7 mouse cellular contexts compared by ENCODE assay signal in the genomic region with DNA sequence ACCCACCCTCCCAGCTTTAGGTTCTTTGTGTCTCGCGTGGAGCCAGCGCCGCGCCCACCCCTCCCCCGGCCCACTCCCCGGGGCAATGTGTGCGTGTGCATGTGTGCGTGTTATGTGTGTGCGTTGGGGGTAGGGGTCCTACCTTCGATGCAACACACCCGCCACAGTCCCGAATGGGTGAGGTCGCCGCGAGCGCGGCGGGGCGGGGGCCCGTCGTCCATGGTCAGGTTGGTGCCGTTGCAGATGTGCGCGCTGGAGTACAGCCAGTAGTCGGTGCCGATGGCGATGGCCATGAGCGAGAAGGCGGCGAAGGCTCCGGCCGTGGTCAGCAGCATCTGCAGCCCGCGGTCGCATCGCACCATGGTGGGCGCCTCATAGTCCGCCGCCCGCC. TPM values are rescaled to one million over a fixed set of nuclear protein-coding genes. Genes with fewer than 3 reads are reported as not detected.
DNase-seq lines count a peak whose midpoint lies in the region; ATAC-seq and TF ChIP-seq lines count a peak whose summit lies in the region.

No protein-coding gene starts in this region.

- H3K9me3 ChIP-seq in embryonic facial prominence, embryonic 14.5 days (ENCODE audit: control insufficient read depth, low read length): no peaks in the 10 kb centered on the region
- no peaks in the 10 kb centered on the region for H3K9me3 ChIP-seq in hindbrain, embryonic 15.5 days
- no peaks in the 10 kb centered on the region for H3K9me3 ChIP-seq in midbrain, embryonic 10.5 days (replicated peaks)

- TF ChIP-seq CTCF in lung, adult 2 months (IDR thresholded peaks at IDR 0.05; ENCODE audit: insufficient read depth, low read length): no peak

- H3K36me3 ChIP-seq in embryonic facial prominence, embryonic 14.5 days (ENCODE audit: control insufficient read depth, insufficient read depth, low read length): no peaks in the 10 kb centered on the region
- H3K36me3 ChIP-seq in hindbrain, embryonic 15.5 days: peaks cover 9% of the 10 kb centered on the region; the same call in 1 of the 2 replicates
- H3K36me3 ChIP-seq in midbrain, embryonic 10.5 days: peaks cover 15% of the 10 kb centered on the region

- ATAC-seq in embryonic facial prominence, embryonic 14.5 days (ENCODE audit: low read depth): peak; percentile 30
- peak; percentile 46 for ATAC-seq in hindbrain, embryonic 15.5 days (ENCODE audit: low FRiP score, low read depth)

- H3K4me2 ChIP-seq in embryonic facial prominence, embryonic 14.5 days (ENCODE audit: low read depth, low read length): peak overlapping the region; percentile 96
- H3K4me2 ChIP-seq in hindbrain, embryonic 15.5 days: peak overlapping the region; percentile 76

- H3K9ac ChIP-seq in embryonic facial prominence, embryonic 14.5 days (ENCODE audit: low read depth, low read length): peak overlapping the region; percentile 65
- H3K9ac ChIP-seq in hindbrain, embryonic 15.5 days: peak overlapping the region; percentile 87

- DNase-seq in lung, postnatal 14 days: peak; percentile 11
- DNase-seq in lung, adult 2 months: no peak
- no peak for DNase-seq in embryonic facial prominence, embryonic 14.5 days (ENCODE audit: low spot score)
- DNase-seq in midbrain, embryonic 10.5 days (ENCODE audit: low spot score): peak; percentile 72
- DNase-seq in thymus, postnatal 4 days: peak; percentile 59
- DNase-seq in layer of hippocampus, adult 18-20 months (ENCODE audit: low spot score in 2 of 2): no peak

- no peak for TF ChIP-seq POLR2A in lung, adult 2 months (IDR thresholded peaks at IDR 0.05; ENCODE audit: borderline replicate concordance, extremely low read depth, low read depth, low read length)

- 1% methylated on average over 38 of the region's 41 CpGs for WGBS in lung, adult 2 months
- 0% methylated on average over 19 of the region's 41 CpGs for WGBS in embryonic facial prominence, embryonic 14.5 days
- WGBS in hindbrain, embryonic 15.5 days: under 1% methylated on average over 29 of the region's 41 CpGs
- 1% methylated on average over 38 of the region's 41 CpGs for WGBS in midbrain, embryonic 10.5 days

- H3K27ac ChIP-seq in embryonic facial prominence, embryonic 14.5 days (replicated peaks; ENCODE audit: low read depth, low read length): peak overlapping the region; percentile 46; the same call in 1 of the 2 replicates
- peak overlapping the region; percentile 98 for H3K27ac ChIP-seq in hindbrain, embryonic 15.5 days (replicated peaks)
- H3K27ac ChIP-seq in midbrain, embryonic 10.5 days (replicated peaks): peak overlapping the region; percentile 96

- peaks cover 30% of the 10 kb centered on the region for H3K27me3 ChIP-seq in embryonic facial prominence, embryonic 14.5 days (replicated peaks; ENCODE audit: control insufficient read depth, insufficient read depth, low read length)
- H3K27me3 ChIP-seq in hindbrain, embryonic 15.5 days: no peaks in the 10 kb centered on the region
- H3K27me3 ChIP-seq in midbrain, embryonic 10.5 days (ENCODE audit: low read depth, poor library complexity, severe bottlenecking): peaks cover 75% of the 10 kb centered on the region

- 0 out of 2 replicates have a peak, but pooled peaks cover 2% of the 10 kb centered on the region for H3K4me1 ChIP-seq in lung, adult 2 months (ENCODE audit: control insufficient read depth, insufficient read depth, low read length)
- H3K4me1 ChIP-seq in embryonic facial prominence, embryonic 14.5 days (ENCODE audit: control insufficient read depth, insufficient read depth, low read length): peaks cover 8% of the 10 kb centered on the region; the same call in 1 of the 2 replicates
- peaks cover 59% of the 10 kb centered on the region for H3K4me1 ChIP-seq in hindbrain, embryonic 15.5 days (replicated peaks)
- peaks cover 65% of the 10 kb centered on the region for H3K4me1 ChIP-seq in midbrain, embryonic 10.5 days

- no peak overlapping the region for H3K4me3 ChIP-seq in lung, adult 2 months (replicated peaks; ENCODE audit: extremely low read depth, low read depth, low read length)
- peak overlapping the region; percentile 51 for H3K4me3 ChIP-seq in embryonic facial prominence, embryonic 14.5 days (ENCODE audit: low read depth, low read length)
- H3K4me3 ChIP-seq in hindbrain, embryonic 15.5 days: peak overlapping the region; percentile 59
- peak overlapping the region; percentile 76 for H3K4me3 ChIP-seq in midbrain, embryonic 10.5 days

RNA-seq across cellular contexts. Expression of a gene that starts 0.3 kb away (rescaled TPM):
- polyA plus RNA-seq in lung, adult 2 months (2012; rRNA removed): 0.25 TPM in 2 replicates
- polyA plus RNA-seq in embryonic facial prominence, embryonic 14.5 days (2014; fragmentation: Nextera tagmentation; extraction: Ambion mirVana): 4.8 and 4.9 TPM in 2 replicates
- 67.7 and 81.1 TPM in 2 replicates for polyA plus RNA-seq in hindbrain, embryonic 15.5 days (2015; fragmentation: Nextera tagmentation; extraction: Ambion mirVana)
- polyA plus RNA-seq in midbrain, embryonic 10.5 days (2016; fragmentation: Nextera tagmentation; extraction: Ambion mirVana): 8.9 and 14.3 TPM in 2 replicates
- total RNA-seq in layer of hippocampus, adult 18-20 months (2021): 10 to 100 TPM; 20.1 to 21.7 TPM

Comparison
In these comparisons a context has a peak if more than half of its experiments do, and no peak if none do; other contexts are left out.
1. DNase-seq: peak in lung, postnatal 14 days (single experiment), midbrain, embryonic 10.5 days (single experiment) and thymus, postnatal 4 days (single experiment); none in lung, adult 2 months (single experiment), embryonic facial prominence, embryonic 14.5 days (single experiment) and layer of hippocampus, adult 18-20 months (0 of 2).
2. H3K27ac ChIP-seq: peak in every context shown above with its lines; median percentile 98 in hindbrain, embryonic 15.5 days; 96 in midbrain, embryonic 10.5 days; 46 in embryonic facial prominence, embryonic 14.5 days.